Mouse (Mus musculus) ovary, adult 2 months (tissue): ENCODE data around the gene Olfr624. TPM values are rescaled to one million over a fixed set of nuclear protein-coding genes. Genes with fewer than 3 reads are reported as not detected.

ENCODE experiments used
- polyA plus RNA-seq: library from polyadenylated mRNA; depleted of rRNA; stranded (reverse); fragments of >200 nt; gene quantifications from 2 replicates; pipeline ENCODE4 v1.2.3, GENCODE M21; 2012; rRNA removed

The Olfr624 gene
- not detected in 2 replicates for polyA plus RNA-seq

GRCm38 (mm10) chr7:103671091-103671490, at the start of gene Olfr624:
Gene Olfr624 (minus strand): TSS chr7:103671191.

DNA sequence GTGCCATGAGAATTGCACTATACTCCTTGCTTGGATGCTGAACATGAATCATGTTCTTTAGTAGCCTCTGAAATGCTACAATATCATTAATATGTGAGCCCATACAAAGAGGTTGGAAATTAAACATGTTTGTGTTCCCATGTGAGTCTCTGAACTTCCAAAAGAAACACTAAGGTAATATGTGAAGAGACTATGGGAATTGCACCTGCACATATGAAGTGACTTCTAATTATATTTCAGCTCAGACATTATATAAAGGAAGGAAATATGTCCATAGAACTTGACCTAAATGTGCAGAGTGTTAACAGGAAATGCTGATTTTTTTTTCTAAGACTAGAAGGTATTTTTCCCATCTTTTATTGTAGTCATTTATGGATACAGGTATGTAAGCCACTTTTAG, 43.4 kb upstream of the Olfr624 start, which contains the start of gene Olfr243:
TSS of gene Olfr243 (plus strand) at position 301 of the 400 bp plus-strand sequence.

GRCm38 (mm10) chr7:103682420-103682819, 11.4 kb upstream of the Olfr624 start, which contains the start of gene Olfr625-ps1:
Gene Olfr625-ps1 (plus strand): TSS chr7:103682720.

DNA sequence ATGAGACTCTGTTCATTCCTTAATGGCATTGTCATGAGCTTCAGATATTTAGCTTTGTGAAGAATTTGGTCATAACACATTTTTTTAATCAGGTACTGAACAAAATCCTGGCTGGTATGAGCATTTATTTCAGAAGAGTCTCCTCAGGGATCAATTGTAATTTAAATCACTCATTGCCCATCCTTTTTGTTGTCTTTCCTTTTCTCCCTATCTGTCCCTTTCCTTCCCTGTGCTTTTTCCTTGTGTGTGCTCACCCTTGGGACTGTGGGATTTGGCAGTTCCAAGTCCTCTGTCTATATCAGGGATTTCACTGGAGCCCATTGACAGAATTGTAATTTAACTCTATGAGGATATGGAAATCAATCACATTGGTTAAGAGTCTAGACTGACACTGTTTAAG, 7.4 kb downstream of the Olfr624 start, which contains the start of gene Olfr623:
TSS of gene Olfr623 (minus strand) at position 101 of the 400 bp plus-strand sequence.

GRCm38 (mm10) chr7:103642602-103643001, 28.4 kb downstream of the Olfr624 start, which contains the start of gene Olfr622:
Gene Olfr622 (minus strand): TSS chr7:103642702.

Other genes with a start within 250 kb of the Olfr624 start
- gene Olfr605, start 225.8 kb downstream of the Olfr624 start, polyA plus RNA-seq: not detected in 2 replicates
- not detected in 2 replicates for gene Olfr606, start 222.1 kb downstream of the Olfr624 start, polyA plus RNA-seq
- not detected in 2 replicates for gene Olfr607, start 207.0 kb downstream of the Olfr624 start, polyA plus RNA-seq
- not detected in 2 replicates for gene Olfr608, start 201.3 kb downstream of the Olfr624 start, polyA plus RNA-seq
- not detected in 2 replicates for gene Olfr609, start 173.1 kb downstream of the Olfr624 start, polyA plus RNA-seq
- not detected in 2 replicates for gene Olfr610, start 159.1 kb downstream of the Olfr624 start, polyA plus RNA-seq
- gene Olfr611, start 150.3 kb downstream of the Olfr624 start, polyA plus RNA-seq: not detected in 2 replicates
- gene Olfr612, start 128.5 kb downstream of the Olfr624 start, polyA plus RNA-seq: not detected in 2 replicates
- gene Olfr613, start 123.1 kb downstream of the Olfr624 start, polyA plus RNA-seq: not detected in 2 replicates
- gene Olfr615, start 115.1 kb downstream of the Olfr624 start, polyA plus RNA-seq: not detected in 2 replicates
- not detected in 2 replicates for gene Olfr616, start 102.0 kb downstream of the Olfr624 start, polyA plus RNA-seq
- not detected in 2 replicates for gene Olfr617, start 98.1 kb downstream of the Olfr624 start, polyA plus RNA-seq
- gene Olfr618, start 81.1 kb downstream of the Olfr624 start, polyA plus RNA-seq: not detected in 2 replicates
- not detected in 2 replicates for gene Olfr619, start 70.6 kb downstream of the Olfr624 start, polyA plus RNA-seq
- gene Olfr620, start 58.7 kb downstream of the Olfr624 start, polyA plus RNA-seq: not detected in 2 replicates
- gene Olfr622, start 28.5 kb downstream of the Olfr624 start, polyA plus RNA-seq: not detected in 2 replicates
- gene Olfr623, start 7.5 kb downstream of the Olfr624 start, polyA plus RNA-seq: not detected in 2 replicates
- gene Olfr625-ps1, start 11.5 kb upstream of the Olfr624 start, polyA plus RNA-seq: not detected in 2 replicates
- not detected in 2 replicates for gene Olfr243, start 43.5 kb upstream of the Olfr624 start, polyA plus RNA-seq
- not detected in 2 replicates for gene Olfr628, start 59.2 kb upstream of the Olfr624 start, polyA plus RNA-seq
- gene Olfr629, start 73.8 kb upstream of the Olfr624 start, polyA plus RNA-seq: not detected in 2 replicates
- not detected in 2 replicates for gene Olfr630, start 86.1 kb upstream of the Olfr624 start, polyA plus RNA-seq
- not detected in 2 replicates for gene Olfr69, start 100.4 kb upstream of the Olfr624 start, polyA plus RNA-seq
- not detected in 2 replicates for gene Olfr68, start 108.5 kb upstream of the Olfr624 start, polyA plus RNA-seq
- not detected in 2 replicates for gene Olfr67, start 120.6 kb upstream of the Olfr624 start, polyA plus RNA-seq
- gene Hbb-bt, start 142.8 kb upstream of the Olfr624 start, polyA plus RNA-seq: 36.7 and 60.5 TPM in 2 replicates
- gene Hbb-bs, start 156.9 kb upstream of the Olfr624 start, polyA plus RNA-seq: 349 and 591 TPM in 2 replicates
- gene Hbb-bh2, start 169.3 kb upstream of the Olfr624 start, polyA plus RNA-seq: not detected in 2 replicates
- gene Hbb-bh1, start 172.0 kb upstream of the Olfr624 start, polyA plus RNA-seq: not detected in 2 replicates
- not detected in 2 replicates for gene Hbb-y, start 182.0 kb upstream of the Olfr624 start, polyA plus RNA-seq
- gene Olfr66, start 215.1 kb upstream of the Olfr624 start, polyA plus RNA-seq: not detected in 2 replicates
- gene Olfr64, start 223.3 kb upstream of the Olfr624 start, polyA plus RNA-seq: not detected in 2 replicates
- not detected in 2 replicates for gene Olfr65, start 232.3 kb upstream of the Olfr624 start, polyA plus RNA-seq